Comparison of ENCODE assay signal across 8 mouse cellular contexts in genomic region chr13:47273487-47273886, GRCm38 (mm10).
DNase-seq lines count a peak whose midpoint lies in the region; ATAC-seq and TF ChIP-seq lines count a peak whose summit lies in the region.

No protein-coding gene starts in this region.

- H3K4me1 ChIP-seq in kidney, embryonic 16.5 days (ENCODE audit: insufficient read depth, low read length): peaks cover 20% of the 10 kb centered on the region
- 0 out of 2 replicates have a peak, but pooled peaks cover 5% of the 10 kb centered on the region for H3K4me1 ChIP-seq in kidney, adult 2 months (ENCODE audit: control insufficient read depth, insufficient read depth, low read length)
- H3K4me1 ChIP-seq in embryonic facial prominence, embryonic 11.5 days (ENCODE audit: control insufficient read depth, insufficient read depth, low read length): 0 out of 2 replicates have a peak, but pooled peaks cover 3% of the 10 kb centered on the region
- H3K4me1 ChIP-seq in limb, embryonic 10.5 days: peaks cover 36% of the 10 kb centered on the region
- peaks cover 12% of the 10 kb centered on the region; the same call in 1 of the 2 replicates for H3K4me1 ChIP-seq in neural tube, embryonic 14.5 days (ENCODE audit: control insufficient read depth, insufficient read depth, low read length)

- WGBS in kidney, embryonic 16.5 days: 7% methylated on average over 11 of the region's 11 CpGs
- WGBS in kidney, adult 2 months: 22% methylated on average over 11 of the region's 11 CpGs
- WGBS in embryonic facial prominence, embryonic 11.5 days: 4% methylated on average over 11 of the region's 11 CpGs
- 3% methylated on average over 11 of the region's 11 CpGs for WGBS in limb, embryonic 10.5 days
- 2% methylated on average over 11 of the region's 11 CpGs for WGBS in neural tube, embryonic 14.5 days

- H3K9me3 ChIP-seq in kidney, embryonic 16.5 days (ENCODE audit: low read length): no peaks in the 10 kb centered on the region
- H3K9me3 ChIP-seq in embryonic facial prominence, embryonic 11.5 days (replicated peaks; ENCODE audit: control insufficient read depth, low read length): no peaks in the 10 kb centered on the region
- no peaks in the 10 kb centered on the region for H3K9me3 ChIP-seq in limb, embryonic 10.5 days (replicated peaks)
- no peaks in the 10 kb centered on the region for H3K9me3 ChIP-seq in neural tube, embryonic 14.5 days (ENCODE audit: control insufficient read depth, low read length)

- H3K36me3 ChIP-seq in kidney, embryonic 16.5 days (ENCODE audit: insufficient read depth, low read length): no peaks in the 10 kb centered on the region
- no peaks in the 10 kb centered on the region for H3K36me3 ChIP-seq in kidney, adult 2 months (ENCODE audit: control insufficient read depth, insufficient read depth, low read length)
- H3K36me3 ChIP-seq in embryonic facial prominence, embryonic 11.5 days (replicated peaks; ENCODE audit: control insufficient read depth, insufficient read depth, low read depth, low read length): no peaks in the 10 kb centered on the region
- no peaks in the 10 kb centered on the region for H3K36me3 ChIP-seq in limb, embryonic 10.5 days
- no peaks in the 10 kb centered on the region for H3K36me3 ChIP-seq in neural tube, embryonic 14.5 days (ENCODE audit: control insufficient read depth, insufficient read depth, low read length)

- no peak for DNase-seq in kidney, adult 2 months
- DNase-seq in embryonic facial prominence, embryonic 11.5 days (ENCODE audit: low spot score): peak; percentile 70
- peak; percentile 60 for DNase-seq in limb, embryonic 10.5 days (ENCODE audit: low spot score)
- DNase-seq in cerebellum, postnatal 25 days: no peak
- DNase-seq in B cell, adult 2 months: no peak

- H3K4me3 ChIP-seq in kidney, embryonic 16.5 days (ENCODE audit: low read length): peak overlapping the region; percentile 27; the same call in 1 of the 2 replicates
- no peak overlapping the region for H3K4me3 ChIP-seq in kidney, adult 2 months (ENCODE audit: insufficient read depth, low read depth, low read length)
- H3K4me3 ChIP-seq in embryonic facial prominence, embryonic 11.5 days (ENCODE audit: low read depth, low read length): no peak overlapping the region
- H3K4me3 ChIP-seq in limb, embryonic 10.5 days: peak overlapping the region; percentile 31
- no peak overlapping the region for H3K4me3 ChIP-seq in neural tube, embryonic 14.5 days (ENCODE audit: low read depth, low read length)

- no peak overlapping the region for H3K27ac ChIP-seq in kidney, embryonic 16.5 days (ENCODE audit: low read length)
- no peak overlapping the region for H3K27ac ChIP-seq in kidney, adult 2 months (ENCODE audit: insufficient read depth, low read depth, low read length)
- H3K27ac ChIP-seq in embryonic facial prominence, embryonic 11.5 days (replicated peaks; ENCODE audit: low read depth, low read length): no peak overlapping the region
- peak overlapping the region; percentile 74 for H3K27ac ChIP-seq in limb, embryonic 10.5 days
- no peak overlapping the region for H3K27ac ChIP-seq in neural tube, embryonic 14.5 days (ENCODE audit: low read depth, low read length)

- no peak for TF ChIP-seq POLR2A in kidney, adult 2 months (IDR thresholded peaks at IDR 0.05; ENCODE audit: low read depth, low read length)

- peak overlapping the region; percentile 52 for H3K4me2 ChIP-seq in kidney, embryonic 16.5 days (replicated peaks; ENCODE audit: low read depth, low read length)
- peak overlapping the region; percentile 19 for H3K4me2 ChIP-seq in embryonic facial prominence, embryonic 11.5 days (ENCODE audit: low read depth, low read length)
- H3K4me2 ChIP-seq in neural tube, embryonic 14.5 days (ENCODE audit: low read depth, low read length): peak overlapping the region; percentile 29

- TF ChIP-seq CTCF in kidney, adult 2 months (conservative IDR thresholded peaks at IDR 0.05; ENCODE audit: insufficient read depth, insufficient read length, low read depth, low read length): no peak

- no peaks in the 10 kb centered on the region for H3K27me3 ChIP-seq in kidney, embryonic 16.5 days (ENCODE audit: insufficient read depth, low read length)
- H3K27me3 ChIP-seq in kidney, adult 2 months (replicated peaks; ENCODE audit: control insufficient read depth, insufficient read depth, low read length): no peaks in the 10 kb centered on the region
- H3K27me3 ChIP-seq in embryonic facial prominence, embryonic 11.5 days (ENCODE audit: control insufficient read depth, insufficient read depth, low read length): no peaks in the 10 kb centered on the region
- no peaks in the 10 kb centered on the region for H3K27me3 ChIP-seq in limb, embryonic 10.5 days (ENCODE audit: low read depth, poor library complexity, severe bottlenecking)
- no peaks in the 10 kb centered on the region for H3K27me3 ChIP-seq in neural tube, embryonic 14.5 days (ENCODE audit: control insufficient read depth, insufficient read depth, low read length)

- 0 out of 2 replicates have a peak, but pooled peaks have one; percentile 39 for ATAC-seq in kidney, embryonic 16.5 days (ENCODE audit: low FRiP score, low TSS enrichment)
- ATAC-seq in embryonic facial prominence, embryonic 11.5 days (replicated peaks; ENCODE audit: insufficient number of reproducible peaks, low FRiP score, low TSS enrichment, low read depth): peak; percentile 77; the same call in 1 of the 2 replicates
- peak; percentile 6; the same call in 1 of the 2 replicates for ATAC-seq in neural tube, embryonic 14.5 days (ENCODE audit: low read depth)
- no peak for ATAC-seq in erythroblast, adult 5-6 weeks (replicated peaks; ENCODE audit: low FRiP score, poor library complexity, severe bottlenecking)

- H3K9ac ChIP-seq in kidney, embryonic 16.5 days (replicated peaks; ENCODE audit: low read length): peak overlapping the region; percentile 31; the same call in 1 of the 2 replicates
- H3K9ac ChIP-seq in embryonic facial prominence, embryonic 11.5 days (replicated peaks; ENCODE audit: low read length): peak overlapping the region; percentile 41
- no peak overlapping the region for H3K9ac ChIP-seq in neural tube, embryonic 14.5 days (replicated peaks; ENCODE audit: low read depth, low read length)

Comparison
In these comparisons a context has a peak if more than half of its experiments do, and no peak if none do; other contexts are left out.
1. H3K4me3 ChIP-seq: peak in kidney, embryonic 16.5 days (single experiment) and limb, embryonic 10.5 days (single experiment); none in kidney, adult 2 months (single experiment), embryonic facial prominence, embryonic 11.5 days (single experiment) and neural tube, embryonic 14.5 days (single experiment).
2. DNase-seq: peak in embryonic facial prominence, embryonic 11.5 days (single experiment) and limb, embryonic 10.5 days (single experiment); none in kidney, adult 2 months (single experiment), cerebellum, postnatal 25 days (0 of 2) and B cell, adult 2 months (0 of 2).
3. Peak in every context shown above with its lines, with median percentiles within 50 percentile points of each other: H3K4me2 ChIP-seq.